Mouse (Mus musculus) heart, adult 2 months (tissue): ENCODE measurements around the gene Stat3. TPM values are rescaled to one million over a fixed set of nuclear protein-coding genes. Genes with fewer than 3 reads are reported as not detected.

ENCODE experiments used
- DNase-seq, 2 experiments: peaks; one replicate each; pipeline ENCODE4 v3.0.0; 2021
- H3K27ac ChIP-seq: fragments of 200-600 bp; 2 replicates; pipeline ENCODE4 v1.8.1; 2022
- H3K27me3 ChIP-seq: fragments of 200-500 bp; 2 replicates; pipeline ENCODE4 v1.6.1; 2012; ENCODE audit warnings: mild to moderate bottlenecking, low read length, inconsistent platforms, mixed read lengths; ENCODE audit not compliant: control insufficient read depth, insufficient read depth
- H3K36me3 ChIP-seq: fragments of 200-500 bp; 2 replicates; pipeline ENCODE4 v1.6.1; 2012; ENCODE audit warnings: low read length, inconsistent platforms; ENCODE audit not compliant: control insufficient read depth, insufficient read depth
- H3K4me1 ChIP-seq: fragments of 200-500 bp; 2 replicates; pipeline ENCODE4 v1.6.1; 2011; ENCODE audit warnings: low read length; ENCODE audit not compliant: control insufficient read depth, insufficient read depth
- H3K4me3 ChIP-seq: fragments of 200-600 bp; 2 replicates; pipeline ENCODE4 v1.8.1; 2022
- H3K79me2 ChIP-seq: fragments of 200-500 bp; replicated peaks from 2 replicates; pipeline ENCODE4 v1.6.1; 2012; ENCODE audit warnings: mild to moderate bottlenecking, inconsistent platforms, low read length, moderate library complexity, mixed read lengths; ENCODE audit not compliant: control insufficient read depth, insufficient read depth
- H3K9ac ChIP-seq: fragments of 200-500 bp; 2 replicates; pipeline ENCODE4 v1.6.1; 2012; ENCODE audit warnings: low read depth, mild to moderate bottlenecking, control low read depth, inconsistent platforms, low read length, mixed read lengths
- CTCF ChIP-seq: fragments of 200-600 bp; IDR thresholded peaks from 2 replicates; pipeline ENCODE4 v1.8.1; 2022; ENCODE audit warnings: antibody characterized with exemption, mild to moderate bottlenecking, moderate library complexity
- EP300 ChIP-seq: fragments of 200-500 bp; IDR thresholded peaks from 2 replicates; pipeline ENCODE4 v1.6.1; 2011; ENCODE audit warnings: low read depth, low read length, control low read depth; ENCODE audit not compliant: insufficient read depth
- POLR2A ChIP-seq: fragments of 200-500 bp; IDR thresholded peaks from 2 replicates; pipeline ENCODE4 v1.6.1; 2011; ENCODE audit warnings: mild to moderate bottlenecking, low read depth, low read length, control low read depth; ENCODE audit not compliant: insufficient read depth
- WGBS: fragments of 180-500 bp; shearing (Covaris S2); methylation state at CpG from one replicate; pipeline ENCODE4 v1.1.7; 2018; 5-methylcytosine and 5-hydroxymethylcytosine counted together
- intact Hi-C: fragments of 180-260 bp; cut with DNase I; formaldehyde crosslinking; loops from one replicate; pipeline ENCODE4 v1.15.1; 2025
- polyA plus RNA-seq: library from polyadenylated mRNA; depleted of rRNA; stranded (reverse); fragments of >200 nt; gene quantifications from 2 replicates; pipeline ENCODE4 v1.2.3, GENCODE M21; 2012
- total RNA-seq, 2 experiments: library from RNA; stranded (reverse); gene quantifications; 2 replicates each; pipeline ENCODE4 v1.2.3; 2021

The Stat3 gene
- total and polyA plus RNA-seq, 3 experiments, result 85.8 to 94.7 (median 93.0) TPM

DNA sequence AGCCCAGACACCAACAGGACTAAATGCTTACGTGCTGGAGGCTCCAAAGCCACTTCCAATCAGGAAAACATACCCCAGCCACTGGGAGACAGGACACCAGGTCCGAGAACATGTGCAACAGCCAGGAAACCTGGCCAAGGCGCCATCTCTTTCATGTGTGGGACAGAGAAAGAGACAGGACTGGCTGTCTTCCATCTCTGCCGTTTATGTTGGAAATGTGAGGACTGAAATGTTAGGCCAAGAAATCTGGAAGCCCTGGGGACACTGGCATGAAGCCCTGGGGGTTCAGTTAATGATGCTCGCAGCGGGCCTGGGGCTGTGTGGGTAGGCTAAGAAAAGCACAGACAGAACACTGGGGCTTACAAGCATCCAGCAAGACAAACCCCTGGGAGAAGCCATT is 48.9 kb downstream of the Stat3 start:
- 52% methylated on average over 6 of the region's 6 CpGs for WGBS
- no peak for DNase-seq
- peaks cover 4% of the 10 kb centered on the region for H3K4me1 ChIP-seq
- H3K27ac ChIP-seq, result no peak overlapping the region
- no peaks in the 10 kb centered on the region for H3K27me3 ChIP-seq
- intact Hi-C loops, result loop anchor here (5.0 kb wide), 1 partner anchor 287 kb away; the partner anchor contains the start of gene Ccr10
- H3K4me3 ChIP-seq, result no peak overlapping the region
- no peak for TF ChIP-seq POLR2A
- no peak for TF ChIP-seq EP300
- TF ChIP-seq CTCF, result no peak
- H3K79me2 ChIP-seq, result no peaks in the 10 kb centered on the region
- no peak overlapping the region for H3K9ac ChIP-seq
- peaks cover 7% of the 10 kb centered on the region for H3K36me3 ChIP-seq

GRCm38 (mm10) chr11:100888348-100888820 is 51.0 kb downstream of the Stat3 start:
- DNase-seq, result no peak
- no peak overlapping the region for H3K27ac ChIP-seq
- intact Hi-C loops, result no loop called here

DNA sequence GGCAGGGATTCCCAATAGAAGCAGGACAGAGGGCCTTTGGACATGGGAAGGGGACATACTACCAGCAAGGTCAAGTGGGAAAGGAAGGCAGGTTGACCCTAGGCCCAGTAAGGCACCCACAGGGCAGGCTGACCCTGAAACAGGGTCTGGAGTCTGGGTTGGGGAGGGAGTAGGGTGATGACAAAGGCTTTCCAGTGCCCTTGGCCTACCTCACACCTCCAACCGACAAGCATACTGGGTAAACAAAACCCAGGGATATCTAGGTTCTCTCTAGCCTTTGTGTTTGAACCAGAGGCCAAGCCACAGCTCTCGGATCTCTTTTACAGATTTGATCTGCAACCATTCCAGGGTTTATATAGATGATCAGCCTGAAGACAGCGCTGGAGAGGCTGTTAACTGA is 51.6 kb downstream of the Stat3 start:
- intact Hi-C loops, result no loop called here
- TF ChIP-seq POLR2A (no peak), EP300 (no peak), CTCF (no peak)
- DNase-seq, result no peak
- Histone ChIP-seq H3K27ac (no peak overlapping the region), H3K79me2 (no peaks in the 10 kb centered on the region), H3K4me3 (no peak overlapping the region), H3K27me3 (no peaks in the 10 kb centered on the region), H3K9ac (no peak overlapping the region), H3K4me1 (peaks cover 2% of the 10 kb centered on the region; the same call in 1 of the 2 replicates), H3K36me3 (no peaks in the 10 kb centered on the region; the same call in 1 of the 2 replicates)
- 75% methylated on average over 3 of the region's 3 CpGs for WGBS

More at GRCm38 (mm10) chr11:100888348-100888820, 51.0 kb downstream of the Stat3 start:
- H3K4me1 ChIP-seq, result peaks cover 3% of the 10 kb centered on the region
- no peak for TF ChIP-seq EP300
- no peak for TF ChIP-seq POLR2A
- no peak for TF ChIP-seq CTCF
- H3K27me3 ChIP-seq, result no peaks in the 10 kb centered on the region
- no peak overlapping the region for H3K9ac ChIP-seq
- H3K36me3 ChIP-seq, result peaks cover 2% of the 10 kb centered on the region; the same call in 1 of the 2 replicates
- WGBS, result 74% methylated on average over 10 of the region's 10 CpGs
- no peak overlapping the region for H3K4me3 ChIP-seq
- no peaks in the 10 kb centered on the region for H3K79me2 ChIP-seq

- TF ChIP-seq CTCF (no peak), POLR2A (no peak), EP300 (no peak)
- Histone ChIP-seq H3K4me3 (no peak overlapping the region), H3K4me1 (peaks cover 2% of the 10 kb centered on the region; the same call in 1 of the 2 replicates), H3K27me3 (no peaks in the 10 kb centered on the region), H3K9ac (no peak overlapping the region), H3K27ac (no peak overlapping the region), H3K79me2 (no peaks in the 10 kb centered on the region), H3K36me3 (no peaks in the 10 kb centered on the region)
- DNase-seq, result no peak
- WGBS, result 91% methylated on average over 4 of the region's 4 CpGs
- intact Hi-C loops, result no loop called here
These were observed 52.1 kb downstream of the Stat3 start for GRCm38 (mm10) chr11:100887236-100887635.

- H3K9ac ChIP-seq, result no peak overlapping the region
- H3K36me3 ChIP-seq, result no peaks in the 10 kb centered on the region
- H3K4me1 ChIP-seq, result peaks cover 2% of the 10 kb centered on the region; the same call in 1 of the 2 replicates
- H3K27me3 ChIP-seq, result no peaks in the 10 kb centered on the region
- H3K27ac ChIP-seq, result no peak overlapping the region
- no peak overlapping the region for H3K4me3 ChIP-seq
- WGBS, result 50% methylated on average over 8 of the region's 8 CpGs
- intact Hi-C loops, result no loop called here
- no peaks in the 10 kb centered on the region for H3K79me2 ChIP-seq
- TF ChIP-seq POLR2A, result no peak
- no peak for TF ChIP-seq CTCF
- TF ChIP-seq EP300, result no peak
- no peak for DNase-seq
These were observed 53.1 kb downstream of the Stat3 start for GRCm38 (mm10) chr11:100886188-100886740.

- peak overlapping the region; percentile 33; the same call in 1 of the 2 replicates for H3K27ac ChIP-seq
- DNase-seq, result peak in 1 of 2 experiments; percentile 48
These were observed 53.9 kb downstream of the Stat3 start for GRCm38 (mm10) chr11:100885472-100885871.

More at GRCm38 (mm10) chr11:100885472-100885871, 53.9 kb downstream of the Stat3 start:
- Histone ChIP-seq H3K79me2 (no peaks in the 10 kb centered on the region), H3K9ac (no peak overlapping the region), H3K36me3 (no peaks in the 10 kb centered on the region), H3K4me1 (peaks cover 2% of the 10 kb centered on the region; the same call in 1 of the 2 replicates), H3K27me3 (no peaks in the 10 kb centered on the region), H3K4me3 (no peak overlapping the region)
- TF ChIP-seq EP300 (no peak), POLR2A (no peak), CTCF (no peak)
- intact Hi-C loops, result no loop called here
